Mouse (Mus musculus) embryonic facial prominence, embryonic 12.5 days (tissue): Measurements from ENCODE around the gene F930015N05Rik. TPM values are rescaled to one million over a fixed set of nuclear protein-coding genes. Genes with fewer than 3 reads are reported as not detected.

ENCODE experiments used
- polyA plus RNA-seq: library from polyadenylated mRNA; unstranded; fragments of >200 nt; fragmentation: Nextera tagmentation; extraction: Ambion mirVana; gene quantifications from 2 replicates; pipeline ENCODE4 v1.2.1, GENCODE M21; 2016

Gene F930015N05Rik
- polyA plus RNA-seq, 1 experiment from 2014 or later = 5.0 TPM

Other genes with a start within 250 kb of the F930015N05Rik start
- gene Hs3st3a1, start 1.3 kb downstream of the F930015N05Rik start, polyA plus RNA-seq = 4.6 and 4.7 TPM in 2 replicates